Mouse (Mus musculus): ENCODE data around the gene Man1c1.

Gene Man1c1

DNA sequence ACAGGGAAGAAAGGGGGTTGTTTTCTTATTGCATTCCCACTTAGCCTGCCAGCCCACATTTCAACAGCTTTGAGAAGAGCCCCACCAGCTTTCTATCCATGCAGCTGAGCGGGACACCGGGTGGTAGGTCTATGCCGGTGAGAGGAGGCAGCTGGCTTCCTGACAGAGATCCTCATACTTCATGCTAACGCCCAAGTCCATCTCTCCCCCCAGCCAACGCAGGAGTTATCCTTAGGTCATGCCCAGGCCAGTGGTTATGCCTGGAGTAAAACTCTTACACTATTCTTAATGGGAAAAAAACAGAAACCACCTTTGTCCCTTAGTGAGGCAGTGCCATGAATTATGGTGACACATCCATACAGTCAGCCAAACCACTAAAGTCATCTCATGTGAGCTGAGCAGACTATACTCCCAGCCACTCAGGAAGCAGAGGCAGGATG, 66.0 kb downstream of the Man1c1 start:
- DNase-seq (ENCODE audit: low spot score in 2 of 2): no peak

DNA sequence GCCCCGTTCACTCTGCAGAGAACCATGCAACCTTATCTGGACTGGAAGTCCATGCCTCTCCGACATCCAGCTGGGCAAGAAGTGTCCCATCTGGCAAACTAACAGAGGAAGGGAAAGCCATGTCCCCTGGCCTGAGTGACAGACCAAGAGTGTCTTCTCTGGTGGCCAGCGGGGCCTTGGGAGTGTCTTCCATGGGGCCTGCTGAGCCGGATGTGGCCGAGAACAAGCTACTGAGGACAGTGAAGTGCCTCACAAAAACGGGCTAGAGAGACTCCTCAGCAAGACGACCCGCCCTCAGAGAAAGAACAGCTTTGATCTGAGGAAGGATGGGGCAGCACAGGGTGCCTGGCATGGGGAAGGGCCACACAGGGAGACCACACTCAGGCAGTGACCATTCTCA, 67.7 kb downstream of the Man1c1 start:
- no peak for DNase-seq (ENCODE audit: low spot score in 2 of 2)

DNA sequence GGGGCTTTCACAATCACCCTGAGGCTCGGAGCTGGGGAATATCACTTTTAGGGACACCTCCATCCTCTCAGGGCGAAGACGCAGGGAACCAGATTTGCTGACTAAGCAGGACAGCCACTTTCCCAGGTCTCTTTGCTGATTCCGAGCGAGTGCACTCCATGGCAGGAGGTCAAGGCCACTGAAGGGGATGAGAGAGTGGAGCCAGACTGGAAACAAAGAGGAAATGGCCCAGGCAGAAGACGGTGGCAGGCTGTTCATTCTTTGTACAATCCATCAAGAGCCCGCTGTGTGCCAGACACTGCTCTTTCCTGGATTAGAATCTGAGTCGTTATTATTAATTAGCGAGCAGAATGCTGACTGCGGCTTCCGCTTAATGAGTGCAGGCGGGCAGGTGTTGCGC, 70.1 kb downstream of the Man1c1 start:
- DNase-seq (ENCODE audit: low spot score in 2 of 2): no peak

DNA sequence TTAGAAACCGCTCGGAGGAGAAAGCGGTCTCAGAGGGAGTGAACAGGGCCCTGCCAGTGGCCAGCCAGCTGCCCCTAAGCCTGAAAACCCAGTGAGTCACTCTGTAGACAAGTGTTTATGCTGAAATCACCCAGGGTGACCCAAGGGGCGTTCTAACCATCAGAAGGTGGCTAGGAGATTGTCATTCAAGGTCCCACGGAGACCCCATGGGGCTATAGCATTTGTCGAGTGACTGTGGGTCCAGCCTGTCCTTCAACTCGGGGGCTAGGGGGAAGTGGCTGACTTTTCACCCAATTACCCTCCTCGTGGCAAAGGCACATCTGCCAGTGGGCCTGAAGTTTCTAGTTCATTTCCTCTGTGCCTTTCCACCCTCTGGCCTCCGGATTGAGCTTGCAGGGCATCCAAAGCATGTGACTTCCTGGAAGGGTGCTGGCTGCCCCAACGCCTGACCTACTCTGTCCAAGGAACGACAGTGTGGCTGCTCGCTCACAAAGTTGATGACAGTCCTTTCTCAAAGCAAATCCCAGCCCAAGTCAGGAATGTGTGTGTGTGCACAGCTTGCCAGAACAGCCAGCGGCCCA, 71.9 kb downstream of the Man1c1 start:
- no peak for DNase-seq (ENCODE audit: low spot score in 2 of 2)

DNA sequence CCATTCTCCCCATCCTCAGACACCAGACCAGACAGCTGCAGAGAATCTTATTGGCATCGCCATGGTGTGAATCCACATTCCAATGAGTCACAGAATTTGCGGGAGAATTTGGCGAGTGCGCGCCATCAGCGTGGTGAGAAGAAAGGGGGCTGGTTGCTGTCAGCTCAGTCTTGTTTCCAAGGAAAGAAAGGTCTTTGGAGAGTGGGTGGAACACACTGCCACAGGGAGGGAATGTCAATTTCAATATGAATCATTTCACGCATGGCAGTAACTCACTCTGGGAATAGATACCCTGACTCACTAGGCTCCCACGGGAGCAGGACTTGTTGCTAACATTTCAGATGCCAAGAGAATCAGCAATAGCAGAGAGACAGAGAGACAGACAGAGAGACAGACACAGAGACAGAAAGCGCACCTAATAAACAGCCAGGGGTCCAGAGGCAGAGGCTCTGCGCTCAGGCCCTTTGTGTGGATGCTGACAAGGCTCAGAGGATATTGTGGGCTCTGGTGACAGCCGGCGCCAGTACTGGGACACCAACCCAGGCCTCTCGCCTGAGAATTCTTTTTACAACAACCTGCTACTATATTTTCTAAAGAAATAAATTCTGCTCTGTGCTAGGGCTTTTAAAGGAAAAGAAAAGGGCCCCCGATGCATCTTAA, 72.5 kb downstream of the Man1c1 start:
- DNase-seq (ENCODE audit: low spot score in 2 of 2): peak; percentile 81 to 82

DNA sequence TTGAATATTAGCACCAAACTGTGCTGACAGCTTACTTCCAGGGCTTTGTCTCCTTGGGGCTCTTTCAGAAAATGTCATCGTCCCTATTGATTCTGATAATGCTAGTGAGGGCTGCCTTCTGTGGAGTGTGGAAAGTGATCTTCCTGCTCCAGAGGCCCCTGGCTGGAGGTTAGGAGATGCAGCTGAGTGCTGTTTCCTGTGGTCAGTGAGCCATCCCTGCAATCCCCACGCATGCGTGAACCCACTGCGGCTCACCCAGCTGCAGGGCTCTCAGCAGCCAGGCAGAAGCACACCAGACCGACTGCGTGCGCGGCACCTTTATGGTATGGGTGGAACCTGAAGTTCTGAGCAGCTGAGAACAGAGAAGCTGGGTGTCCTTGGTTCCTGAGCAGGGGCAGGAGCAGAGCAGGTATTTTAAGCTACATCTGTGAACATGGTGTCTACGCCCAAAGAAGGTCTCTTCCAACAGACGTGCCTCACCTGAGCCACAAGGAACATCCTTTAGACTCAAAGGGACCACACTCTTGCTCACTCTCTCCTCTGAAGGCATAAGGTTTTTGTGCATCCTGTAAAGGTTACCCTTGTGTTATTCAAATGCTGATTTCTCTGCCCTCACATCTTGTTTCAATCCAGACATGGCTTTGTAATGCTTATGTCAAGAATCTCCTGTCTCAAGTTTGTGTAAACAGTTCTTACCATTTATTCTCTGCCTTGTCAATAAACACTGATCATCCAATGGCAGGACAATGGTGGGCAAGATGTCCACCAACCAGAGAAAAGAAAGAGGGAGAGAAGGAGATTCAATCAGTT, 75.3 kb downstream of the Man1c1 start:
- no peak for DNase-seq (ENCODE audit: low spot score in 2 of 2)

DNA sequence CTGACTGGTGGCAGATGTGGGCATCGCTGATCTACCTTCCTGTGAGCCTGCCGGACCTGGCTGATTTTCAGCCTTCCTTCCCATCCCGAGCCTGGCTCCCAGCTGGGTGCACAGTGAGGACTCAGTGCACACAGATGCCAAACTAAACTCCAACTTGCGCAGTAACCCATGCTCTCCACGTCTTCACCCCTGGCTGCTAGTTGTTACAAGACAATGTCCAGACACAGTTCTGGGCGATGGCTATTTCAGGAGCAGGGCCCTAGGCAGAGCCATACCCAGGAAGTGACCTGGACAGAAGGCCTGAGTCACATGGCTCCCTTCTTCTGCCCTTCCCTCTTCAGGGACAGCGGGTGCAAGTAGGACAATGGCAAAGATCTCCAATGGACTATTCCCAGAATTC, 76.0 kb downstream of the Man1c1 start:
- no peak for DNase-seq (ENCODE audit: low spot score in 2 of 2)

DNA sequence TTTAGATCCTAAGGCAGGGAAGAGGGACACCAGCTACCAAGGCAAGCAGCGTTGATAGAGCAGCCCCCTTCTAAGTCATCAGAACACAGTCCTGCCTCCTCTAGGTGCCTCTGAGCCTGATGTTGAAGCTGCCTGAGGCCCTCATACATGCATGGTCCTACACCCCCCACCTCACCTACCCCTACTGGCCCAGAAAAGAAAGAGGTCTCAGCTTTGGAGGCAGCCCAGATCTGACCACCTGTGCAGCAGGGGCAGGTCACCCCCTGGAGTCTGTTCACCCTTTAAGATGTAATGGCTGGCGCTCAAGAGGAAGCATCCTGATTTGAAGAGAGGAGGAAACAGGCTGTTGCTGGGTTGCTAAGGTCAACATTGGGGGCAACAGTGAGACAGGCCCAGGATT, 77.2 kb downstream of the Man1c1 start:
- DNase-seq (ENCODE audit: low spot score in 2 of 2): no peak

DNA sequence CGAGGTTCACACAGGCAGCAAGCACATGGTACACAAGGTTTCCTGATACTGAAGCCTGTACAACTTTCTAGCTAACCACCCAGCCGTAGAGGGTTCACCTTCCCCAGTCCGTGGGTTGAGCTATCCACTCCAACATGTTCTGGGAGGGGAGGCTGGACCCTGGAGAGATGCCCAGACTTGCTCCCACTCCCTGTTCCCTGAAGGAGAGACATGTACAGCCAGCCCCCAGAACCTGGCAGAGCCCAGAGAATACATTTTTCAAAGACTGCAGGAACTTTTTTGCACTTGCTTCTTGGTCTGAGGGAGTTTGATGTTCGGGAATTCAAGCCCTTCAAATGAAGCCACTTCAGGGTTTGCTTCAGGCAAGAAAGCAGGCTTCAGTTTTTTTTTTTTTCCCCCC, 77.7 kb downstream of the Man1c1 start:
- peak; percentile 78 to 84 for DNase-seq (ENCODE audit: low spot score in 2 of 2)

DNA sequence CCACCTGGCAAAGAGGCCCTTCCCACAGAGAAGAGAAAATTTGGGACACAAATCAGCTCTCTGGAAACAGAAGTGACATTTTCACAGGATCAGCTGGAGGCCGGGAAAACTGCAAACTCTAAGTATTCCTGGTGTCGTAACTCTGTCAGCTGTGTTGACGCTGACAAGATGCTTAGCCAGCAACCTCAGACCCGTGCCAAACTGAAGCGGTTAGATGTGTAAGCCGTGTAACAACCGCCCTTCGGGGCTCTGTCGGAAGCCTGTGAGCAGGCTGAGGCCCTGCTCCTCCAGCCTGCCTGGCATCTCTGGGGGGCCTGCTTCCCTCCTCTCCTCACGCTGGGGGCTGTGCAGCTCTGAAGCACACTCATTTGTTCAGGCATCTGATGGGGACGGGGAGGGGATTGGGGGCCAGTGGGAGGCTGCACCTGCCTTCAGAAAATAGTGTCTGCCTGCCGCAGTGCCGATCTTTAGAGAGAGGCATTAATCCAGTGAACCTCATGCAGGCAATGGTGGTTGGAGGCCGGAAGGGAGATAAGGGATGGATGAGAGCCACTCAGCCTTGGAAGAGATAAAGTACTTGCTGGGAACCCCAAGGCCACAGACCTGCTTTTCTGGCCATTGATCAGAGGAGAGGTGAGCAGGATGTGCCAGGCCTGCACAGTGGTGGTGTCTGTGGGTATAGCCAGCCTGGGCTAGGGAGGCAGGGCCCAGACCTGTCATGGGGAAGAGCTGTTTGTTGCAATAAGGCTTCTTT, 79.8 kb downstream of the Man1c1 start:
- DNase-seq (ENCODE audit: low spot score in 2 of 2): peak in 1 of 2 experiments; percentile 63

DNA sequence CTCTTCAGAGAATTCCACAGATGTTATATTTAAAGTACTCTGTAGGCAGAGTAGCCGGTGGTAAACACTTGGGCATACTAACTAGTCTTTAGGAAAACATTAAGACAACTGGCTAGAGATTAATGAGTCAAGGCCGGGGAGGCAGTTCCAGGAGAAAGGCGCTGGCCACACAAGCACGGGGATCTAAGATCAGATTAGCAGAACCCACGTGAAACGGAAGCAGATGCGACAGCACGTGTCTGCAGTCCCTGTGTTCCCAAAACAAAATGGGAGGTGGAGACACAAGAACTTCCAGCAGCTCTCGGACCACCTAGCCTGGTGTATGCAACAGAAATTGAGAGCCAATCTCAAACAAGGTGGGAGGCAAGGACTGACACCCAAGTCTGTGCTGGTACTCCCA, 82.4 kb downstream of the Man1c1 start:
- no peak for DNase-seq (ENCODE audit: low spot score in 2 of 2)

DNA sequence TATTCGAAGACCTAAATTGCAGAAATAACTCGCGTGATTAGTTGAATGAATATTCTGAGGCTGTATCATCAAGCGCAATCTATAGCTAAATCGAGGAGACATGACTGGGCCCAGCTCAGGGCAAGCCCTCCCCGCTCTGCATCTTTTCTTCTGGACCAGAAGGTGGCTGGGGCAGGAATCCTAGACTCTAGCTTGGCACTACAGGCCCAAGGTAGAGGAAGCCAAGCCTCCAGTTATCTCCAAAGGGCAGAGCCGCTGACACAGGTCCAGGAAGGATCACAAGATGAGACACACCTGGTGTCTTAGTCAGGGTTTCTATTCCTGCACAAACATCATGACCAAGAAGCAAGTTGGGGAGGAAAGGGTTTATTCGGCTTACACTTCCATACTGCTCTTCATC, 83.8 kb downstream of the Man1c1 start:
- DNase-seq (ENCODE audit: low spot score in 2 of 2): no peak

DNA sequence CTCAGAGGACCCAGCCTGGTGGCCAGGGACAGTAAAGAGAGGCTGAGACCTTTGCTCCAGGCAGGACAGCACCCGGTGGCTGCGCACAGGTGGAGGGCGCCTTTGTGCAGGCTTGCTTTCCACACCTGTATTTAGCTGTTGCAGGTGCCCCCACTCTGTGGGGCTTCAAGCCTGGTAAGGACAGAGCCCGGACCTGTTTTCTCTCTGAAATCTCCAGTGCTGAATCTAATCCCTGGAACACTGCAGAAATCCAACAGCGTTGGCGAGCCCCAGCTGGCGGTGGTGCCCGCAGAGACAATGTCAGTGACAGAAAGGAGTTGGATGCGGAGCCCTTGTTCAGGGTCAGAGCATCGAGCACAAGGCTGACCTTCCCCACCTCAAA, 84.6 kb downstream of the Man1c1 start:
- DNase-seq (ENCODE audit: low spot score in 2 of 2): no peak

DNA sequence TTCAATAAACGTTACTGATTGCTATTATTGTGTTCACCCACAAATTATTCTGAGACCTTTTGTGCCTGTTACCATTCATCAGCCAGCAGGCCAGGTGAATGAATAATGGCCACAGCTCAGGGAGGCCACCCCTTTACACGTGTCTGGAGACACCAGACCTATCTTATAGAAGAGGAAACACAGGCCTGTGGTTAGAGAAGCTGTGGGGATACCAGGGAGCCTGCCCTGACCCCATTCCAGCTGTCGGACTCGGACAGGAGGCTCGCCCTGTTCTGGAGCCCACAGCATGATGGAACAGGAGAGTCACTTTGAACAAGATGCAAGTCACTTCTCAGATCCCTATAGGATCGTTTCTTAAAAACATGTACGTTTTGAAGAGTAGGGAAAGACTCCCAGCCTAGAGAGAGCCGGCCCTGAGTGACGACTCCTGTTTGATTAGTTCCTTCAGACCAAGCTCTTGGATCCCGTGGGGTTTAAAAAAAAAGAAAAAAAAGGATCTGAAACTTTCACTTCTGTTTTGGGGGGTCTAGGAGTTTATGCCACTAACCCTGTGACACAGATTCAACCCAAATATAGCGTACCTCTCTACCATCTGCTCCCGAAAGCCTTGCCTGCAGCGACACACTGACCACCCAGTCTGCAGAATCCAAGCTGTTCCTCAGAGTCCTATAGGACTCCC, 85.1 kb downstream of the Man1c1 start:
- DNase-seq (ENCODE audit: low spot score in 2 of 2): no peak

DNA sequence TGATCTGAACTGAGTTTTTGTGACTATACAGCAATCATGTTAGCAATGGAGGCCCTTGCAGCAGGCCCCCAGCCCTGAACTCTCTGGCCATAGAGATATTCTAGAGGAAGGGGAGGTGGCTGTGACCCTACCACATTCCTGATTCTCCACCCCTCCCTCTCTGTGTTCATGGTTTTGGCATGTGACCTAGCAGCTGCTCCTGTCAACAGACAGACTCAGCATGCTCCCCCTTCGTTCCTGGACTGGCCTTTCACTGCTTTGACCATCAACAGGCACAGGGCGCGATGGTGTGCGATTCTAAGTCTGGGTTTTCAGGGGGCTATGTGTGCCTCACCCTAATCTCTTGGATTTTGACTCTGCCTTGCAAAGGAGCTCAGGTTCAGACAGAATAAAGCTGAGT, 86.3 kb downstream of the Man1c1 start:
- DNase-seq (ENCODE audit: low spot score in 2 of 2): no peak

DNA sequence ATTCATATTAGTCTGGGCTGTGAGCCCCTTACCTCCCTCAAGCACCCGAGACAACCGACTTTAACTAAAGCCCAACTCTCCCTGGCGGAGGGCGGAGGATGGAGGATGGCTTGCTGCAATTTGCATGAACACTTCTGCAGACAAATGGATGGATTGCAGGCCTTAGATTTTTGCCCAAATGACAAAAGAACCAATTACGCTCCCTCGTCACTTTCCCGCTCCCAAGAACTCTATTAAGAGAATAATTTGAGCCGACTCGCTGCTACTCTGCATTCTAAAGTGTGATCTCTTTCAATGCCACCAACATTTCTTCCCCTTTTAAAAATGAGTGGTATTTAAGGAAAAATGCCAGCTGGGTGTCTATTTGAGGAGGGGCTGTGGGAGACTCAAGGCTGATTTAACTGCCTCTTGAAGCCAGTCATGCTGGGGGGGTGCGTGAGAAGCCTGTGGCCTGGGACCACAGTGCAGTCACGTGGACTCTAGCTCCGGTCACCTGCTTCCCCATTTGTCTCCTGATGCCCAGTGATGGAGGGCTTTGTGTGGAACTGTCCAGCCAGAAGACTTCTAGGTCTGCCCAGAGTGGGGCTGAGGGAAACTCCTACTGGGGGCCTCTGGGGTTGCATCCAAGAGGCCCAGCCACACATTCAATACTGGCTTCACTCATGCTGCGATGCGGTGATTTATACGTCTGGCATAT, 88.0 kb downstream of the Man1c1 start:
- no peak for DNase-seq (ENCODE audit: low spot score in 2 of 2)

DNA sequence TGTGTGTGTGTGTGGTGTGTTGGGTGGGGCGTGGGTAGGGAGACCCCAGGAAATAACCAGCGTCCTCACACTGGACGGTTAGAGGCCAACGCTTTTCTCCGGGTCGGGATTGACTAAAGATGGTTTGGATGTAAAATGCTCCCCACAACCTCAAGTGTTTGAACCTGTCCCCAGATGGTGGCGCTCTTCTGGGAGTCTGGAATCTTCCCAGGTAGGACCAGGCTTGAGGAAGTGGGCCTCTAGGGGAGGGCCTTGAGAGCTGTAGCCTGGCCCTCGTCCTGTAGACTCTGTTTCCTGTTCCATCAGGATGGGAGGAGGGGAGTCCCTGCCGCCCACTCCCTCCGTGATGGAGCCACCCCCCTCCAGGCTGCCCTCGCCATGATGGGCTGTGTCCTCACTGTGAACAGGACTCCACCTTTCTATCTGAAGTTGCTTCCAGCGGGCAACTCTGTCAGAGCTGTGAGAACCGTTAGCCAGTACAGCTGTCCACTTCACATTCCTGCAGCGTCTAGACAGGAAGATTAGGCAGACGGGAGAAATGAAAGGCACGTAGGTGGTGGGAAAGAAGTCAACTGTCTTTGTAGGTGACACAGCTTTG, 91.9 kb downstream of the Man1c1 start:
- DNase-seq (ENCODE audit: low spot score in 2 of 2): no peak

DNA sequence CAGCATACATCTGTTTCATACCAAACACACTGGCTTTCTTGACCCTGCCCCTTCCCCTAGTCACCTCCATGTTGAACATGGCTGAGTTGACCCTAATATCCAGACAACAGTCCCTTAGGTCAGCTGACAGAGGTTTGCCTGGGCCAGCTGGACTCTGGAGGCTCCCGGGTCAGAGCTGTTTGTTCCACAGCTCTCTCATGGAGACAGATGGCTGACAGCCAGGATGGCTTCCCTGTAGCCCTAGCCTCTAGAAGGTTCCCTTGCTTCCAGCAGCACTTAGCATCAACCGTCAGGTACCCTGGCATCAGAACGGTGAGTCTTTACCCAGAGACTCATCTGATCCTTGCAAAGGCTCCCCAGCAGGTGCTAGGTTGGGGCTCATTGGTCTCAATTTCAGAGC, 93.5 kb downstream of the Man1c1 start:
- DNase-seq (ENCODE audit: low spot score in 2 of 2): no peak

DNA sequence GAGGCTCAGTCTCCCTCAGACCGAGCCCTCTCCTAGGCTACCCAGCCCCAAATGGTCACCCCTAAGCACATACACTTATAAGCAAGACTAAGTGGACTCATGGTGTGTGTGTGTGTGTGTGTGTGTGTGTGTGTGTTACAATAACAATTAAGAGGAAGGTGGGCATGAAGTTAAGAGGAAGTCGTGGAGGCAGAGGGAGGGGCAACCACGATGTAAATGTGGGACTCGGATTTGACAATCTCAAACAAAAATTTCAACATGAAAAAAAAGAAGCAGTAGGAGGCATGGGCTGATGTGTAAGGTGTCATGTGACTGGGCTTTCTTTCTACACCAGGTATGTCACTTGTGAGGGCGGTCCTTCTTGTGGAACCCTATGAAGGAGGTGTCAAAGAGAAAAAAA, 96.4 kb downstream of the Man1c1 start:
- DNase-seq (ENCODE audit: low spot score in 2 of 2): no peak

DNA sequence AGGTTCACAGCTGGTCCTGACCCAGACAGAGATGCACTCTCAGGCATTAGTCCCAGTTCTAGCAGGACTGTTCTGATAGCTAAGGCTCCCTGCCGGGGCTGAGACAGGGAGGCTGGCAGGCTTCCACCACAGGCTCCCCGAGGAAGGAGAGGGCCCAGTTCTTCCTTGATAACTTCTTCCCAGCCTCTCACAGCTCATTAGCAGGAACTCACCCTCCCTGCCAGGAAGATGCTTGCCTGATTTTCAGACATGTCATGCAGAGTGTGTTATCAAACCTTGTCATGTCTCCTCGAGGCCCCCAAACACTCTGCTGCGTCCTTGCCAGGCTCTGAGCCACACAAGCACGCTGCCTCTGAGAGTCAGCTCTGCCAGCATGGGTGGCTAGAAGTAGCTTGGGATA, 98.0 kb downstream of the Man1c1 start:
- no peak for DNase-seq (ENCODE audit: low spot score in 2 of 2)

DNA sequence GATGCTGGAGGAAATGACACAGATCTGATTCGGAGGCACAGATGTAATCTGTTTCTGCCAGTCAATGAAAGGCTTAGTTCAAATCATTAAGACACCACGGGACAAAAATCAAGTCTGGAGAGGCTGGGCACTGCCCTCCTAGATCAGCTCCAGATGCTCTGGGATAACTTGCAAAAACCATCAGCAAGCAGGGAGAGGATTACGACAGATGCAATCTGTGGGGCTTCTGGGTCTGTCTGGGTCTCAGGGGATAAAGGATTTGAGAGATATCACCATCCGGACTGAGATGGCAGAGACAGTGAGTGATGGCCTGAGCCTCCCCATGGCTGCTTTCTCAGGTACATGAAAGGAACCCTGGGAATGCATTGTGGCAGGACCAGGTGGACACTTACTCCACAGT, 99.6 kb downstream of the Man1c1 start:
- DNase-seq (ENCODE audit: low spot score in 2 of 2): no peak
